ENCODE assay signal across 8 mouse cellular contexts in genomic region chr1:135766592-135767306, GRCm38 (mm10). TPM values are rescaled to one million over a fixed set of nuclear protein-coding genes. Genes with fewer than 3 reads are reported as not detected.
A peak's percentile ranks its signal among the peaks of the same experiment; 100 is the strongest.
DNase-seq lines count a peak whose midpoint lies in the region; ATAC-seq and TF ChIP-seq lines count a peak whose summit lies in the region.

No protein-coding gene starts in this region.

- H3K4me1 ChIP-seq in kidney, adult 2 months (ENCODE audit: control insufficient read depth, insufficient read depth, low read length), result peaks cover 7% of the 10 kb centered on the region; the same call in 1 of the 2 replicates
- peaks cover 41% of the 10 kb centered on the region for H3K4me1 ChIP-seq in bone marrow macrophage, adult 2 months (ENCODE audit: control insufficient read depth, insufficient read depth, low read length)
- H3K4me1 ChIP-seq in hindbrain, embryonic 14.5 days (replicated peaks; ENCODE audit: control insufficient read depth, insufficient read depth, low read length), result peaks cover 7% of the 10 kb centered on the region
- H3K4me1 ChIP-seq in midbrain, embryonic 14.5 days (ENCODE audit: control insufficient read depth, insufficient read depth, low read length), result peaks cover 17% of the 10 kb centered on the region

- H3K27ac ChIP-seq in kidney, adult 2 months (ENCODE audit: insufficient read depth, low read depth, low read length), result peak overlapping the region; percentile 64; the same call in 1 of the 2 replicates
- H3K27ac ChIP-seq in bone marrow macrophage, adult 2 months (ENCODE audit: insufficient read depth, low read depth, low read length), result peak overlapping the region; percentile 75
- peak overlapping the region; percentile 59; the same call in 1 of the 2 replicates for H3K27ac ChIP-seq in hindbrain, embryonic 14.5 days
- H3K27ac ChIP-seq in midbrain, embryonic 14.5 days (replicated peaks; ENCODE audit: low read depth, low read length), result peak overlapping the region; percentile 74

- peak overlapping the region; percentile 59 for H3K4me3 ChIP-seq in kidney, adult 2 months (ENCODE audit: insufficient read depth, low read depth, low read length)
- H3K4me3 ChIP-seq in bone marrow macrophage, adult 2 months (ENCODE audit: insufficient read depth, low read length), result peak overlapping the region; percentile 79
- H3K4me3 ChIP-seq in hindbrain, embryonic 14.5 days (replicated peaks; ENCODE audit: low read length), result peak overlapping the region; percentile 68
- H3K4me3 ChIP-seq in midbrain, embryonic 14.5 days (replicated peaks; ENCODE audit: low read depth, low read length), result peak overlapping the region; percentile 56

- WGBS in kidney, adult 2 months, result 21% methylated on average over 30 of the region's 30 CpGs
- WGBS in hindbrain, embryonic 14.5 days, result 27% methylated on average over 30 of the region's 30 CpGs
- WGBS in midbrain, embryonic 14.5 days, result 31% methylated on average over 30 of the region's 30 CpGs

- no peak for TF ChIP-seq POLR2A in kidney, adult 2 months (IDR thresholded peaks at IDR 0.05; ENCODE audit: low read depth, low read length)
- no peak; the same call in 1 of the 2 replicates for TF ChIP-seq POLR2A in bone marrow macrophage, adult 2 months (IDR thresholded peaks at IDR 0.05; ENCODE audit: borderline replicate concordance, low read depth, low read length)

- no peak for DNase-seq in kidney, adult 2 months
- DNase-seq in kidney, postnatal 10 days, result no peak
- no peak for DNase-seq in hindbrain, embryonic 14.5 days (ENCODE audit: low spot score)
- DNase-seq in midbrain, embryonic 14.5 days, result peak; percentile 3
- no peak for DNase-seq in frontal cortex, postnatal 14 days (ENCODE audit: low spot score in 2 of 2)
- DNase-seq in frontal cortex, postnatal 36 days (ENCODE audit: low spot score in 2 of 2), result no peak
- DNase-seq in ovary, postnatal 10 days (ENCODE audit: low spot score), result no peak

- H3K9me3 ChIP-seq in hindbrain, embryonic 14.5 days (ENCODE audit: control insufficient read depth, low read length), result no peaks in the 10 kb centered on the region
- H3K9me3 ChIP-seq in midbrain, embryonic 14.5 days (ENCODE audit: control insufficient read depth, low read length), result no peaks in the 10 kb centered on the region

- ATAC-seq in hindbrain, embryonic 14.5 days (ENCODE audit: low FRiP score), result 0 out of 2 replicates have a peak, but pooled peaks have one; percentile 19
- ATAC-seq in midbrain, embryonic 14.5 days (ENCODE audit: low FRiP score, low TSS enrichment), result peak; percentile 12; the same call in 1 of the 2 replicates

- no peaks in the 10 kb centered on the region for H3K36me3 ChIP-seq in kidney, adult 2 months (ENCODE audit: control insufficient read depth, insufficient read depth, low read length)
- no peaks in the 10 kb centered on the region for H3K36me3 ChIP-seq in hindbrain, embryonic 14.5 days (replicated peaks; ENCODE audit: control insufficient read depth, insufficient read depth)
- no peaks in the 10 kb centered on the region for H3K36me3 ChIP-seq in midbrain, embryonic 14.5 days (ENCODE audit: control insufficient read depth, insufficient read depth, low read length)

- no peak for TF ChIP-seq CTCF in kidney, adult 2 months (conservative IDR thresholded peaks at IDR 0.05; ENCODE audit: insufficient read depth, insufficient read length, low read depth, low read length)
- no peak for TF ChIP-seq CTCF in bone marrow macrophage, adult 2 months (IDR thresholded peaks at IDR 0.05; ENCODE audit: low read depth, low read length)

- H3K4me2 ChIP-seq in hindbrain, embryonic 14.5 days (replicated peaks), result peak overlapping the region; percentile 87
- H3K4me2 ChIP-seq in midbrain, embryonic 14.5 days (ENCODE audit: low read length), result peak overlapping the region; percentile 94

- no peaks in the 10 kb centered on the region for H3K27me3 ChIP-seq in kidney, adult 2 months (replicated peaks; ENCODE audit: control insufficient read depth, insufficient read depth, low read length)
- H3K27me3 ChIP-seq in hindbrain, embryonic 14.5 days (ENCODE audit: control insufficient read depth, insufficient read depth, low read length), result peaks cover 7% of the 10 kb centered on the region; the same call in 1 of the 2 replicates
- H3K27me3 ChIP-seq in midbrain, embryonic 14.5 days (ENCODE audit: control insufficient read depth, insufficient read depth, low read length), result peaks cover 5% of the 10 kb centered on the region; the same call in 1 of the 2 replicates

- peak overlapping the region; percentile 85 for H3K9ac ChIP-seq in hindbrain, embryonic 14.5 days
- H3K9ac ChIP-seq in midbrain, embryonic 14.5 days (replicated peaks; ENCODE audit: low read length), result peak overlapping the region; percentile 75

RNA-seq across cellular contexts. Expression of gene Phlda3, which starts 0.8 kb away (rescaled TPM):
- polyA plus RNA-seq in kidney, adult 2 months (2012; rRNA removed), result 37.2 and 40.0 TPM in 2 replicates
- polyA plus RNA-seq in bone marrow macrophage, adult 2 months (2012; ENCODE audit: insufficient read depth, insufficient read length, missing spikeins), result 8.0 and 8.5 TPM in 2 replicates
- polyA plus RNA-seq in hindbrain, embryonic 14.5 days (2014; fragmentation: Nextera tagmentation; extraction: Ambion mirVana), result 38.5 and 38.7 TPM in 2 replicates
- 20.7 and 25.1 TPM in 2 replicates for polyA plus RNA-seq in midbrain, embryonic 14.5 days (2014; fragmentation: Nextera tagmentation; extraction: Ambion mirVana)

RNA-seq across cellular contexts. Expression of gene Tnni1, which starts 12.5 kb away (rescaled TPM):
- 5.8 TPM in 1 of 2 replicates, not detected in the other for polyA plus RNA-seq in kidney, adult 2 months (2012; rRNA removed)
- not detected in 2 replicates for polyA plus RNA-seq in bone marrow macrophage, adult 2 months (2012; ENCODE audit: insufficient read depth, insufficient read length, missing spikeins)
- polyA plus RNA-seq in hindbrain, embryonic 14.5 days (2014; fragmentation: Nextera tagmentation; extraction: Ambion mirVana), result 0.47 and 1.7 TPM in 2 replicates
- 0.43 TPM in 1 of 2 replicates, not detected in the other for polyA plus RNA-seq in midbrain, embryonic 14.5 days (2014; fragmentation: Nextera tagmentation; extraction: Ambion mirVana)

RNA-seq across cellular contexts. Expression of gene Csrp1, which starts 46.9 kb away (rescaled TPM):
- 122 and 124 TPM in 2 replicates for polyA plus RNA-seq in kidney, adult 2 months (2012; rRNA removed)
- 70.9 and 80.8 TPM in 2 replicates for polyA plus RNA-seq in bone marrow macrophage, adult 2 months (2012; ENCODE audit: insufficient read depth, insufficient read length, missing spikeins)
- 21.7 and 22.1 TPM in 2 replicates for polyA plus RNA-seq in hindbrain, embryonic 14.5 days (2014; fragmentation: Nextera tagmentation; extraction: Ambion mirVana)
- polyA plus RNA-seq in midbrain, embryonic 14.5 days (2014; fragmentation: Nextera tagmentation; extraction: Ambion mirVana), result 13.2 and 16.1 TPM in 2 replicates

RNA-seq across cellular contexts. Expression of gene Lad1, which starts 51.6 kb away (rescaled TPM):
- 114 and 145 TPM in 2 replicates for polyA plus RNA-seq in kidney, adult 2 months (2012; rRNA removed)
- polyA plus RNA-seq in bone marrow macrophage, adult 2 months (2012; ENCODE audit: insufficient read depth, insufficient read length, missing spikeins), result 0.53 TPM in 1 of 2 replicates, not detected in the other
- 0.23 and 0.51 TPM in 2 replicates for polyA plus RNA-seq in hindbrain, embryonic 14.5 days (2014; fragmentation: Nextera tagmentation; extraction: Ambion mirVana)
- polyA plus RNA-seq in midbrain, embryonic 14.5 days (2014; fragmentation: Nextera tagmentation; extraction: Ambion mirVana), result 0.58 and 1.0 TPM in 2 replicates
